Mouse (Mus musculus): ENCODE results near the gene Hsdl1. TPM values are rescaled to one million over a fixed set of nuclear protein-coding genes. Genes with fewer than 3 reads are reported as not detected.

Gene Hsdl1
- total RNA-seq, 2 experiments from 2014 or later: 14.0 to 14.9 TPM

- no peak for DNase-seq
- intact Hi-C loops (cut with DNase I): no loop called here
Observed at GRCm38 (mm10) chr8:119585901-119586300, 10.9 kb upstream of the Hsdl1 start.

- intact Hi-C loops (cut with DNase I): no loop called here
- no peak for DNase-seq
Observed at GRCm38 (mm10) chr8:119580441-119581161, 5.6 kb upstream of the Hsdl1 start.

- DNase-seq: no peak
- intact Hi-C loops (cut with DNase I): no loop called here
Observed at GRCm38 (mm10) chr8:119579096-119579495, 4.1 kb upstream of the Hsdl1 start.

GRCm38 (mm10) chr8:119575366-119575726, 363 bp upstream of the Hsdl1 start:
- intact Hi-C loops (cut with DNase I): no loop called here

GRCm38 (mm10) chr8:119572411-119572810, 2.6 kb downstream of the Hsdl1 start:
- intact Hi-C loops (cut with DNase I): no loop called here
- DNase-seq: no peak

More at GRCm38 (mm10) chr8:119575366-119575726, 363 bp upstream of the Hsdl1 start:
- DNase-seq: no peak

GRCm38 (mm10) chr8:119571135-119571534, 3.8 kb downstream of the Hsdl1 start:
- intact Hi-C loops (cut with DNase I): no loop called here
- DNase-seq: no peak

- intact Hi-C loops (cut with DNase I): no loop called here
- no peak for DNase-seq
Observed at GRCm38 (mm10) chr8:119569881-119570280, 5.1 kb downstream of the Hsdl1 start.

- DNase-seq: no peak
- intact Hi-C loops (cut with DNase I): no loop called here
Observed at GRCm38 (mm10) chr8:119568951-119569350, 6.0 kb downstream of the Hsdl1 start.

- DNase-seq: no peak
- intact Hi-C loops (cut with DNase I): no loop called here
Observed at GRCm38 (mm10) chr8:119568251-119568650, 6.7 kb downstream of the Hsdl1 start.

GRCm38 (mm10) chr8:119566367-119566766, 8.6 kb downstream of the Hsdl1 start:
- no peak for DNase-seq
- intact Hi-C loops (cut with DNase I): no loop called here

- DNase-seq: no peak
- intact Hi-C loops (cut with DNase I): no loop called here
Observed at GRCm38 (mm10) chr8:119563849-119564251, 11.1 kb downstream of the Hsdl1 start.

GRCm38 (mm10) chr8:119559402-119559720, 15.6 kb downstream of the Hsdl1 start:
- intact Hi-C loops (cut with DNase I): no loop called here
- no peak for DNase-seq

- peak; percentile 97 to 98 for DNase-seq
- intact Hi-C loops (cut with DNase I): no loop called here
Observed at GRCm38 (mm10) chr8:119558603-119559401, 16.2 kb downstream of the Hsdl1 start, which contains the start of gene Mbtps1. Mbtps1 (minus strand) TSS chr8:119558735.

GRCm38 (mm10) chr8:119557821-119558602, 17.0 kb downstream of the Hsdl1 start:
- no peak for DNase-seq
- intact Hi-C loops (cut with DNase I): no loop called here

- no peak for DNase-seq
- intact Hi-C loops (cut with DNase I): no loop called here
Observed at GRCm38 (mm10) chr8:119557132-119557531, 17.9 kb downstream of the Hsdl1 start.

GRCm38 (mm10) chr8:119555861-119556260, 19.1 kb downstream of the Hsdl1 start:
- intact Hi-C loops (cut with DNase I): no loop called here
- DNase-seq: no peak

GRCm38 (mm10) chr8:119552967-119553366, 22.0 kb downstream of the Hsdl1 start:
- intact Hi-C loops (cut with DNase I): no loop called here
- no peak for DNase-seq

GRCm38 (mm10) chr8:119548560-119549113, 26.3 kb downstream of the Hsdl1 start:
- DNase-seq: no peak
- intact Hi-C loops (cut with DNase I): no loop called here

GRCm38 (mm10) chr8:119547019-119547691, 27.8 kb downstream of the Hsdl1 start:
- intact Hi-C loops (cut with DNase I): no loop called here
- DNase-seq: no peak

GRCm38 (mm10) chr8:119545791-119546190, 29.2 kb downstream of the Hsdl1 start:
- DNase-seq: no peak
- intact Hi-C loops (cut with DNase I): no loop called here

Measured in gastrocnemius, postnatal 36 days (tissue).